In the genomic region with DNA sequence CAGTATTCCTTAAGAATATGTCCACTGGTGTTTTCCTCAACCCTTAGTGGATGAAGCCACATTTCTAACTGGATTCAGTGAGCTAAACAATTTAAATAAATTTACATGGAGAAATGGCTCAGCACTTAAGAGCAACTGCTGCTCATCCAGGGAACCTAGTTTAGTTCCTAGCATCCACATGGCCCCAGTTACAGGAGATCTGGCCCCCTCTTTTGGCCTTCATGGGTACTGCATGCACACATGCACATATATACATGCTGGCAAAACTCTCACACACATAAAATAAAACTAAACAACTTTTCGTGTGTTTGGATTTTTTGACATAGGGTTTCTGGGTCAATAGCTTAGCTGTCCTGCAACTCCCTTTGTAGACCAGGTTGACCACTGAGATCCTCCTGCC, we compare ENCODE assay signal across 14 mouse cellular contexts.
DNase-seq lines count a peak whose midpoint lies in the region; ATAC-seq and TF ChIP-seq lines count a peak whose summit lies in the region.
"Had no signal": no experiment of that assay in that cellular context is flagged by ENCODE, and none has a peak within 500 bp of the region (broad histone marks: within the 10 kb centered on the region; RNA-seq: fewer than 3 reads in every experiment).

No protein-coding gene starts in this region.

- no peak overlapping the region for H3K9ac ChIP-seq in midbrain, postnatal 0 days (replicated peaks; ENCODE audit: low read length, poor library complexity, severe bottlenecking)
- H3K9ac ChIP-seq in midbrain, embryonic 16.5 days (ENCODE audit: low read depth, low read length) = no peak overlapping the region
- H3K9ac ChIP-seq in MEL (ENCODE audit: control insufficient read depth, low read depth, low read length, poor library complexity, severe bottlenecking) = no peak overlapping the region
- H3K9ac ChIP-seq in stomach, postnatal 0 days (ENCODE audit: low read length) = no peak overlapping the region
- H3K9ac ChIP-seq: heart, embryonic 12.5 days; liver, embryonic 14.5 days; neural tube, embryonic 12.5 days had no signal

- TF ChIP-seq POLR2A in MEL (IDR thresholded peaks at IDR 0.05; ENCODE audit: control insufficient read depth in 1 of 2, insufficient read depth in 1 of 2, low read depth in 1 of 2, low read length in 2 of 2, poor library complexity in 1 of 2) = no peak

- WGBS in midbrain, postnatal 0 days = 90% methylated on average over 1 of the region's 1 CpGs
- 93% methylated on average over 1 of the region's 1 CpGs for WGBS in midbrain, embryonic 16.5 days
- 81% methylated on average over 1 of the region's 1 CpGs for WGBS in stomach, postnatal 0 days

- TF ChIP-seq EP300 in MEL (IDR thresholded peaks at IDR 0.05; ENCODE audit: low read depth in 1 of 2, low read length in 2 of 2) = no peak
- no peak for TF ChIP-seq EP300 in stomach, postnatal 0 days (optimal IDR thresholded peaks at IDR 0.05)

- TF ChIP-seq RAD21 in MEL (IDR thresholded peaks at IDR 0.05; ENCODE audit: low read depth, low read length) = no peak; the same call in none of the 2 replicates

- no peaks in the 10 kb centered on the region for H3K36me3 ChIP-seq in midbrain, postnatal 0 days (ENCODE audit: insufficient read depth, low read length)
- H3K36me3 ChIP-seq in midbrain, embryonic 16.5 days (ENCODE audit: control insufficient read depth, insufficient read depth, low read length) = no peaks in the 10 kb centered on the region
- H3K36me3 ChIP-seq in MEL (ENCODE audit: control insufficient read depth in 1 of 2, insufficient read depth in 2 of 2, low read length in 2 of 2) = no peaks in the 10 kb centered on the region
- H3K36me3 ChIP-seq in stomach, postnatal 0 days (ENCODE audit: control insufficient read depth, insufficient read depth, low read length) = no peaks in the 10 kb centered on the region
- H3K36me3 ChIP-seq: heart, embryonic 12.5 days; neural tube, embryonic 12.5 days had no signal

- H3K79me2 ChIP-seq in MEL (ENCODE audit: control insufficient read depth, insufficient read depth, low read length, poor library complexity) = no peaks in the 10 kb centered on the region

- no peaks in the 10 kb centered on the region for H3K27me3 ChIP-seq in midbrain, postnatal 0 days (ENCODE audit: insufficient read depth, low read length)
- H3K27me3 ChIP-seq in midbrain, embryonic 16.5 days (ENCODE audit: control insufficient read depth, insufficient read depth, low read depth, low read length) = no peaks in the 10 kb centered on the region
- no peaks in the 10 kb centered on the region for H3K27me3 ChIP-seq in MEL (ENCODE audit: control insufficient read depth in 1 of 2, insufficient read depth in 2 of 2, low read length in 2 of 2)
- no peaks in the 10 kb centered on the region for H3K27me3 ChIP-seq in stomach, postnatal 0 days (ENCODE audit: control insufficient read depth, insufficient read depth, low read length)
- H3K27me3 ChIP-seq: heart, embryonic 12.5 days; neural tube, embryonic 12.5 days had no signal

- peak; percentile 11 for DNase-seq in kidney, adult 9 months
- no peak for DNase-seq in kidney, postnatal 25 days
- DNase-seq in midbrain, postnatal 0 days (ENCODE audit: low spot score) = no peak
- DNase-seq in MEL (ENCODE audit: low read depth, low spot score) = peak; percentile 2
- DNase-seq in stomach, postnatal 0 days (ENCODE audit: low spot score) = no peak
- DNase-seq in thymus, postnatal 25 days = no peak
- DNase-seq: cerebellum, adult 9-10 months; gastrocnemius, postnatal 36 days; midbrain, embryonic 14.5 days had no signal

- no peak overlapping the region for H3K4me3 ChIP-seq in midbrain, postnatal 0 days (ENCODE audit: low read depth, low read length)
- no peak overlapping the region for H3K4me3 ChIP-seq in midbrain, embryonic 16.5 days (ENCODE audit: low read depth, low read length)
- H3K4me3 ChIP-seq in MEL (ENCODE audit: control insufficient read depth in 1 of 2, insufficient read depth in 1 of 2, low read depth in 2 of 2, low read length in 2 of 2) = no peak overlapping the region
- no peak overlapping the region for H3K4me3 ChIP-seq in stomach, postnatal 0 days (ENCODE audit: low read depth, low read length)
- H3K4me3 ChIP-seq: heart, embryonic 12.5 days; neural tube, embryonic 12.5 days had no signal

- no peak for ATAC-seq in midbrain, postnatal 0 days (ENCODE audit: low FRiP score)
- no peak for ATAC-seq in midbrain, embryonic 16.5 days
- ATAC-seq in stomach, postnatal 0 days (ENCODE audit: low FRiP score, low TSS enrichment) = no peak

- no peaks in the 10 kb centered on the region for H3K9me3 ChIP-seq in midbrain, postnatal 0 days (ENCODE audit: low read length)
- no peaks in the 10 kb centered on the region for H3K9me3 ChIP-seq in midbrain, embryonic 16.5 days (replicated peaks; ENCODE audit: control insufficient read depth, low read length, poor library complexity, severe bottlenecking)
- no peaks in the 10 kb centered on the region for H3K9me3 ChIP-seq in MEL (replicated peaks; ENCODE audit: insufficient read depth, low read length)
- no peaks in the 10 kb centered on the region for H3K9me3 ChIP-seq in stomach, postnatal 0 days (ENCODE audit: control insufficient read depth, low read length)
- H3K9me3 ChIP-seq: heart, embryonic 12.5 days; neural tube, embryonic 12.5 days had no signal

- no peaks in the 10 kb centered on the region for H3K4me1 ChIP-seq in midbrain, postnatal 0 days (ENCODE audit: insufficient read depth, low read length)
- H3K4me1 ChIP-seq in midbrain, embryonic 16.5 days (ENCODE audit: control insufficient read depth, insufficient read depth, low read length) = no peaks in the 10 kb centered on the region
- H3K4me1 ChIP-seq in MEL (ENCODE audit: control insufficient read depth in 1 of 2, insufficient read depth in 2 of 2, low read length in 2 of 2) = no peaks in the 10 kb centered on the region
- no peaks in the 10 kb centered on the region for H3K4me1 ChIP-seq in stomach, postnatal 0 days (replicated peaks; ENCODE audit: control insufficient read depth, insufficient read depth)
- H3K4me1 ChIP-seq: heart, embryonic 12.5 days; neural tube, embryonic 12.5 days had no signal

- H3K4me2 ChIP-seq in midbrain, postnatal 0 days (ENCODE audit: low read depth, low read length, poor library complexity, severe bottlenecking) = no peak overlapping the region
- H3K4me2 ChIP-seq in midbrain, embryonic 16.5 days (ENCODE audit: low read length) = no peak overlapping the region
- no peak overlapping the region for H3K4me2 ChIP-seq in stomach, postnatal 0 days (replicated peaks; ENCODE audit: low read depth)
- H3K4me2 ChIP-seq: heart, embryonic 12.5 days; neural tube, embryonic 12.5 days had no signal

- peak; percentile 54 for TF ChIP-seq CTCF in midbrain, postnatal 0 days (IDR thresholded peaks at IDR 0.05)
- TF ChIP-seq CTCF in MEL (IDR thresholded peaks at IDR 0.05 in 2 of 3, conservative IDR thresholded peaks at IDR 0.05 in 1 of 3; ENCODE audit: control insufficient read depth in 1 of 3, insufficient read depth in 1 of 3, low read depth in 2 of 3, low read length in 3 of 3, poor library complexity in 1 of 3, severe bottlenecking in 1 of 3) = peak in 1 of 3 experiments; percentile 12; a peak in 2 of 6 replicates
- peak; percentile 46 for TF ChIP-seq CTCF in stomach, postnatal 0 days (IDR thresholded peaks at IDR 0.05; ENCODE audit: low read depth)

- no peak overlapping the region for H3K27ac ChIP-seq in midbrain, postnatal 0 days (ENCODE audit: low read depth, low read length)
- H3K27ac ChIP-seq in midbrain, embryonic 16.5 days (ENCODE audit: low read length) = no peak overlapping the region
- H3K27ac ChIP-seq in MEL (ENCODE audit: control insufficient read depth, low read depth, low read length) = no peak overlapping the region
- no peak overlapping the region for H3K27ac ChIP-seq in stomach, postnatal 0 days (replicated peaks)
- H3K27ac ChIP-seq: liver, embryonic 14.5 days; macrophage; neural tube, embryonic 12.5 days had no signal

TF ChIP-seq in MEL, 35 proteins besides CTCF, POLR2A, EP300 and RAD21:
- no peak for TF ChIP-seq POLR2AphosphoS5 (IDR thresholded peaks at IDR 0.05; ENCODE audit: borderline replicate concordance, low read depth, low read length)
- no peak for TF ChIP-seq E2F4 (IDR thresholded peaks at IDR 0.05; ENCODE audit: borderline replicate concordance, low read depth, low read length)
- TF ChIP-seq MAZ (IDR thresholded peaks at IDR 0.05; ENCODE audit: low read depth, low read length) = no peak
- no peak for TF ChIP-seq ZNF384 (IDR thresholded peaks at IDR 0.05; ENCODE audit: low read depth, low read length)
TF ChIP-seq in MEL: peak in this region for 0.

Comparison
In these comparisons a context has a peak if more than half of its experiments do, and no peak if none do; other contexts are left out.
1. DNase-seq: peak in kidney, adult 9 months (single experiment) and MEL (single experiment); none in kidney, postnatal 25 days (0 of 2), midbrain, postnatal 0 days (single experiment), stomach, postnatal 0 days (single experiment) and thymus, postnatal 25 days (single experiment).